Mouse (Mus musculus) kidney, adult 2 months (tissue): Measurements from ENCODE around the gene 1110051M20Rik.

Experiments
- CTCF ChIP-seq: fragments of 200-500 bp; conservative IDR thresholded peaks from 2 replicates; pipeline ENCODE4 v1.5.1; 2011; ENCODE audit warnings: low read depth, mild to moderate bottlenecking, control low read depth, low read length, moderate library complexity, mixed read lengths; ENCODE audit not compliant: insufficient read depth, insufficient read length
- POLR2A ChIP-seq: fragments of 200-500 bp; IDR thresholded peaks from one replicate; pipeline ENCODE4 v1.6.1; 2011; ENCODE audit warnings: low read depth, low read length, control low read depth

DNA sequence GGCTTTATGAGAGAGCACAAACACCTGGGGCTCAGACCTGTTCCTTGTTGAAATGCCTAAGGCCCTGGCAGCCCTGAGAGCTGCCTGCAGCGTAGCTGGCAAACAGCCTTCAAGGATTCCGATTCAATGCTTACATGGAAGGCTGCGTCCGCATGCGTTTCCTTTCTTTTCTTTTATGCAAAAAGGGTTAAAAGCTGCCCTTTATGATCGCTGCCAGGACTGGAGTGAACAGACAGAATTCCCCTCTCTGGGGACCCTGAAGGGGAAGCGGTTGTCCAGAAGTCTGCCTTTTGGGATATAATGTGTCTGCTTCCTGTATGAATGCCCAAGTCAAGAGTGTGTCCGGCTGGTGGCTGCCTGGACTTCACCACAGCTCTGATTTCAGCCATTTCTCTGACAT is 23.1 kb upstream of the 1110051M20Rik start:
- no peak for TF ChIP-seq POLR2A
- no peak for TF ChIP-seq CTCF
